Mouse (Mus musculus) embryo, embryonic 9.5 days (tissue): ENCODE data around the gene Lrrc30.

Experiments used
- DNase-seq: peaks from one replicate; pipeline ENCODE4 v3.0.0-alpha.2; 2017; ENCODE audit errors: extremely low spot score

Lrrc30 gene

GRCm38 (mm10) chr17:67632676-67633339, at the start of gene Lrrc30:
TSS of gene Lrrc30 (minus strand) at chr17:67632723.
- DNase-seq = no peak

GRCm38 (mm10) chr17:67681084-67681483, 48.6 kb upstream of the Lrrc30 start:
- DNase-seq = no peak

GRCm38 (mm10) chr17:67678576-67678975, 46.1 kb upstream of the Lrrc30 start:
- no peak for DNase-seq

- peak; percentile 71 for DNase-seq
These were observed 35.5 kb upstream of the Lrrc30 start for GRCm38 (mm10) chr17:67667981-67668380.

- no peak for DNase-seq
These were observed 34.5 kb upstream of the Lrrc30 start for GRCm38 (mm10) chr17:67666981-67667380.

GRCm38 (mm10) chr17:67664299-67664698, 31.8 kb upstream of the Lrrc30 start:
- DNase-seq = no peak

GRCm38 (mm10) chr17:67651506-67651905, 19.0 kb upstream of the Lrrc30 start:
- DNase-seq = peak; percentile 67

- no peak for DNase-seq
These were observed 9.1 kb upstream of the Lrrc30 start for GRCm38 (mm10) chr17:67641627-67642026.

GRCm38 (mm10) chr17:67638119-67638810, 5.7 kb upstream of the Lrrc30 start:
- DNase-seq = no peak

GRCm38 (mm10) chr17:67636951-67637350, 4.4 kb upstream of the Lrrc30 start:
- no peak for DNase-seq

- no peak for DNase-seq
These were observed 3.8 kb upstream of the Lrrc30 start for GRCm38 (mm10) chr17:67636304-67636703.

GRCm38 (mm10) chr17:67629746-67630145, 2.8 kb downstream of the Lrrc30 start:
- no peak for DNase-seq

- DNase-seq = peak; percentile 20
These were observed 3.3 kb downstream of the Lrrc30 start for GRCm38 (mm10) chr17:67629211-67629657.

- DNase-seq = no peak
These were observed 4.0 kb downstream of the Lrrc30 start for GRCm38 (mm10) chr17:67628475-67628874.

- no peak for DNase-seq
These were observed 7.1 kb downstream of the Lrrc30 start for GRCm38 (mm10) chr17:67625431-67625830.

- no peak for DNase-seq
These were observed 13.5 kb downstream of the Lrrc30 start for GRCm38 (mm10) chr17:67619001-67619400.

GRCm38 (mm10) chr17:67614381-67614780, 18.1 kb downstream of the Lrrc30 start:
- no peak for DNase-seq

GRCm38 (mm10) chr17:67612576-67612975, 19.9 kb downstream of the Lrrc30 start:
- no peak for DNase-seq

- DNase-seq = no peak
These were observed 20.4 kb downstream of the Lrrc30 start for GRCm38 (mm10) chr17:67612151-67612550.

GRCm38 (mm10) chr17:67604446-67604845, 28.1 kb downstream of the Lrrc30 start:
- DNase-seq = no peak

GRCm38 (mm10) chr17:67602556-67602955, 30.0 kb downstream of the Lrrc30 start:
- DNase-seq = no peak

- peak; percentile 74 for DNase-seq
These were observed 47.5 kb downstream of the Lrrc30 start for GRCm38 (mm10) chr17:67584937-67585579.

- no peak for DNase-seq
These were observed 48.0 kb downstream of the Lrrc30 start for GRCm38 (mm10) chr17:67584533-67584932.
